Mouse (Mus musculus): ENCODE measurements around the gene AI481877.

Gene AI481877

GRCm38 (mm10) chr4:59034918-59035785 lies 103.6 kb downstream of the AI481877 start, which contains the start of gene Gng10:
TSS of gene Gng10 (plus strand) at chr4:59035088.
- DNase-seq (ENCODE audit: low read depth, low spot score): no peak

GRCm38 (mm10) chr4:59034325-59034917 lies 104.4 kb downstream of the AI481877 start:
- DNase-seq (ENCODE audit: low read depth, low spot score): no peak

DNA sequence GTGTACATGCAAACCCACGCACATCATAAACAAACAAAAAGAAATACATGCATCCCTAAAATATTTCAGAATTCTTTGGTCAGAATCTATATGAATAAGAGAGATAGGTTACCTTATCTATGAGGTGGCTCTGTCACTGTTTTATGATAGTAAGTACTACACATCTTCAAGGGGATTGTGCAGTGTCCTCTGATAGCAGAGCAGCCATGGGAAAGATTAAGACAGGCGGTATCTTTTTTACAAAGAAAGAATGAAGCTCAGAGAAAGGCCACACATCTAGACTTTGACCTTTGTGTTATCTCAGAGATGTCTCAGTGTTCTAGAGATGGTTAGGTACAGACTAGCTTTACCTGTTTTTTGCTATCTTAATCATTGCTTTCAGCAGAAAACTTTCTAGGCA lies 121.9 kb downstream of the AI481877 start:
- no peak for DNase-seq (ENCODE audit: low read depth, low spot score)

GRCm38 (mm10) chr4:59015181-59015580 lies 123.6 kb downstream of the AI481877 start:
- peak; percentile 45 for DNase-seq (ENCODE audit: low read depth, low spot score)

GRCm38 (mm10) chr4:59011446-59011845 lies 127.3 kb downstream of the AI481877 start:
- no peak for DNase-seq (ENCODE audit: low read depth, low spot score)

- no peak for DNase-seq (ENCODE audit: low read depth, low spot score)
Measured at GRCm38 (mm10) chr4:59009696-59010095, 129.1 kb downstream of the AI481877 start.

DNA sequence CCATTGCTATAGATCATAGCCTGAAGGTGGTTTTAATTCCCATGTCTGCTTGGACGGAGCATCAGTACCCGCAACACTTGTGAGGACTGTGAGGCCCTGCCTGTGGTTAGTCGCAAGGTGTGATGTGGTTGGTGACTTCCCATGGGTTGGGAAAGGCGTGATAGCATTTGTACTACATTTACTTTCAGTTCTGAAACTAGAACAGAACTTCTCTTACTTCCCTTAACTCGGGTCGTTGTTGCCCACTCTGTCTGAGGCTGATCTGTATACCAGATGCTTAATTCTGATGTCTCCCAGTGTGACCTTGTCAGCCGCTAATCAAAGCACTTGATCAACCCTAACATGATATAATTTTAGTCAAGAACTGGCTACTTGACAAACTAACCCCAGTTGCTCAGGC lies 129.6 kb downstream of the AI481877 start:
- no peak for DNase-seq (ENCODE audit: low read depth, low spot score)

DNA sequence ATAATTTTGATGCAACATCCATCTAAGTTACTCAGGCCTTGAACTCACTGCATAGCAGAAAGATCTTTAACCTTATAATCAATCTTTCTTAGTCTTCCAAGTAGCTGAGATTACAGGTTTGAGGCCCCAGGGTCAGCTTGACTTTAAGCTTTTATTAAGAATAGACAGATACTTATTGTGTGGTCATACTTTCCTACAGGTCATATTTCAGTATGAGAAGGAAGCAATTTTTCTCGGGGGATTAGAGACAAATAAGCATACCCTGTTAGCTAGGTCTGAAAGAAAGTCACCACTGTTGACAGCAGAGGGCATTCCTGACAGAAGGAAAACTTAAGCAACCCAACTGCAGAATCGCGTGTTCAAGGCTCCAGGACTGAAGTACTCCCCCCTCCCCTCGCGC lies 130.8 kb downstream of the AI481877 start:
- DNase-seq (ENCODE audit: low read depth, low spot score): no peak

- DNase-seq (ENCODE audit: low read depth, low spot score): no peak
Measured at GRCm38 (mm10) chr4:59007016-59007415, 131.8 kb downstream of the AI481877 start.

GRCm38 (mm10) chr4:59006211-59006610 lies 132.6 kb downstream of the AI481877 start:
- DNase-seq (ENCODE audit: low read depth, low spot score): peak; percentile 30

- no peak for DNase-seq (ENCODE audit: low read depth, low spot score)
Measured at GRCm38 (mm10) chr4:59003806-59004200, 135.0 kb downstream of the AI481877 start.

DNA sequence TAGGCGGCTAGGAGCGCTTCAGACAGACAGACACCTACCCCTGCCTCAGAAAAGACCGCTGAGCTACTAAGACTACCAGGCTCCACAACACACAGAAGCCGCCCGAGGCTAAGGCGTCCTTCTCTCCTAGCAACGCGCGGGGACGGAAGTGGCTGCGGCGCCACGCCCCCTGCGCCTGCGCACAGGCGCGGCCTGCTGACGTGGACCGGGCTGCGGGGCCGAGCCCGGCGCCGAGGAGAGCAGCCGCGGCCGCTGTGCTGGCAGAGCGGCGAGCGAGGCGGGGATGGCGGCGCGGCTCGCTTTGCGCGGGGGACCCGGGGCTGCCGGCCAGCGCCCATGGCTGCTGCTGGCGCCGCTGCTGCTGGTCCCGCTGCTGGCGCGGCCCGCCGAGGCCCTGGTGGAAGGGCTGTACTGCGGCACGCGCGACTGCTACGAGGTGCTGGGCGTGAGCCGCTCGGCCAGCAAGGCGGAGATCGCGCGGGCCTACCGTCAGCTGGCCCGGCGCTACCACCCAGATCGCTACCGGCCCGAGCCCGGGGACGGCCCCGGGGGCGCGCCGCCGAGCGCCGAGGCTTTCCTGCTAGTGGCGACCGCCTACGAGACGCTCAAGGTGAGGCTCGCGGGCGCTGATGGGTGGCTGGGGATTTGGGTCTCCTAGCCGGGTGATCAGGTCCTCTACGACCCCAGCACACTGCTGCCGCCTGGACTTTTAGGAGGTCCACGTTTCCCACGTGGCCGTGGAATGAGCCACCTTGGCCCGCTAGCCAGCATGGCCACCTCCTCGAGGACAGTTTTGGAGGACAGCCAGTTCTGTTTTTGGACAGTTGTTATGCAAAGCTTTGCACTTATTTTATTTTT lies 135.6 kb downstream of the AI481877 start, which contains the start of gene Gm20503:
TSS of gene Gm20503 (plus strand) at position 263 of the 858 bp plus-strand sequence.
- DNase-seq (ENCODE audit: low read depth, low spot score): peak; percentile 89

GRCm38 (mm10) chr4:59000614-59001013 lies 138.2 kb downstream of the AI481877 start:
- DNase-seq (ENCODE audit: low read depth, low spot score): peak; percentile 30

GRCm38 (mm10) chr4:58999686-59000085 lies 139.1 kb downstream of the AI481877 start:
- peak; percentile 56 for DNase-seq (ENCODE audit: low read depth, low spot score)

GRCm38 (mm10) chr4:58998688-58999087 lies 140.1 kb downstream of the AI481877 start:
- DNase-seq (ENCODE audit: low read depth, low spot score): no peak

GRCm38 (mm10) chr4:58997081-58997480 lies 141.7 kb downstream of the AI481877 start:
- DNase-seq (ENCODE audit: low read depth, low spot score): no peak

DNA sequence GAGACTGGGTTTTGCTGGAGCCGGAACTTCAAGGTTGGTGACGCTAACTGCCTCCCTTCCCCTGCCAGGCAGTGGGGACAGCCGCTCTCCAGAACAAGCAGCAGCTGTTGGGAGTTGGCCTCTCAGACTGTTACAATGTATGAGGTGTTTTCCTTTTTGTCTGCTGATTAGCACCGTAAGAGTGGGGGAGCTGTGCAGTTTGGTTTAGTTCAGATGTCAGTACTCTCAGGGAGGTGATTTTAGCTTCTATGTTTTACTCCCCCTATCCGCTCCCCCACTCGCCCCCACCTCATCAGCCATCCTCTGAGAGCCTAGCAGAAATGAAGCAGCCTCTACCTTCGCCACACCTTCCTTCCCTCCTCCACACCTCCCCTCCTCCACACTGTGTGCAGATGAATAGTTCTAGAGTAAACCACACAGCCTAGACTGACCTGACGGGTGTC lies 143.5 kb downstream of the AI481877 start:
- DNase-seq (ENCODE audit: low read depth, low spot score): no peak

DNA sequence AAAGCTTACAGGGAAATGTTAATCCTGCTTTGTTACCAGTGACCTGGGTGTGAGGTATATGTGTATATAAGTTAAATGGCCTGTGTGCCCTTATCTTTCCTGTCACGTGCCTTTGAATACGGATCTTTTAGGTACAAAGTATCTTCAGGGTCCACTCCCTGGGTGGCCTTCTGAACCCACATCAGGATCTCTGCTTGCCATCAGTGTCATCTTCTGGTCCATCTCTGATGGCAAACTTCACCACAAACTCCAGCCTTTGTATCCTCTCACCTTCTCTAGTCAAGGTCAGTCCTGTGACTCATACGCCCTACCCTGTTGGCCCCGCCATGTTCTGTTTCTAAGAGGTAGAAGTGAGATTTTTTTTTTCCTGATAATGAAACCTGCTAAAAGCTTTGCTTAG lies 144.0 kb downstream of the AI481877 start, which contains the start of gene Dnajc25:
TSS of gene Dnajc25 (plus strand) at position 301 of the 400 bp plus-strand sequence.
- no peak for DNase-seq (ENCODE audit: low read depth, low spot score)
